Mouse (Mus musculus) midbrain, embryonic 14.5 days (tissue): ENCODE measurements around the gene Rnase9. TPM values are rescaled to one million over a fixed set of nuclear protein-coding genes. Genes with fewer than 3 reads are reported as not detected.
A peak's percentile ranks its signal among the peaks of the same experiment; 100 is the strongest.
"Not testable (repeated sequence)": the region's sequence is repeated elsewhere in the genome, so short reads cannot be mapped to it uniquely, and the experiment has no call there.

ENCODE experiments used
- ATAC-seq: fragments of 200-750 bp; cut with Nextera tagmentation; 2 replicates; pipeline ENCODE4 v1.8.0; 2017; ENCODE audit warnings: moderate number of reproducible peaks, moderate library complexity; ENCODE audit not compliant: low FRiP score, low TSS enrichment
- DNase-seq: peaks from one replicate; pipeline ENCODE4 v3.0.0-alpha.2; 2015
- H3K27ac ChIP-seq: fragments of 300-500 bp; sonication (generic); replicated peaks from 2 replicates; pipeline ENCODE4 v1.5.1; 2014; ENCODE audit warnings: mild to moderate bottlenecking, low read depth, low read length, moderate library complexity
- H3K27me3 ChIP-seq: fragments of 300-500 bp; sonication (generic); 2 replicates; pipeline ENCODE4 v1.6.1; 2014; ENCODE audit warnings: low read length, control low read depth, mixed read lengths; ENCODE audit not compliant: control insufficient read depth, insufficient read depth
- H3K36me3 ChIP-seq: fragments of 300-500 bp; sonication (generic); 2 replicates; pipeline ENCODE4 v1.6.1; 2014; ENCODE audit warnings: low read length, control low read depth; ENCODE audit not compliant: control insufficient read depth, insufficient read depth
- H3K4me1 ChIP-seq: fragments of 300-500 bp; sonication (generic); 2 replicates; pipeline ENCODE4 v1.6.1; 2014; ENCODE audit warnings: mild to moderate bottlenecking, antibody characterized with exemption, low read length, control low read depth; ENCODE audit not compliant: control insufficient read depth, insufficient read depth
- H3K4me2 ChIP-seq: fragments of 300-500 bp; sonication (generic); 2 replicates; pipeline ENCODE4 v1.6.1; 2014; ENCODE audit warnings: mild to moderate bottlenecking, low read length, moderate library complexity
- H3K4me3 ChIP-seq: fragments of 300-500 bp; sonication (generic); replicated peaks from 2 replicates; pipeline ENCODE4 v1.5.1; 2014; ENCODE audit warnings: low read depth, low read length
- H3K9ac ChIP-seq: fragments of 300-500 bp; sonication (generic); replicated peaks from 2 replicates; pipeline ENCODE4 v1.6.1; 2014; ENCODE audit warnings: mild to moderate bottlenecking, low read length, moderate library complexity
- H3K9me3 ChIP-seq: fragments of 300-500 bp; sonication (generic); 2 replicates; pipeline ENCODE4 v1.6.1; 2016; ENCODE audit warnings: low read length, control low read depth, mixed read lengths; ENCODE audit not compliant: control insufficient read depth
- WGBS: fragments of 180-500 bp; shearing (Covaris S2); extraction: QIAGEN DNeasy Blood & Tissue Kit; methylation state at CpG from one replicate; pipeline ENCODE4 v1.1.7; 2014; 5-methylcytosine and 5-hydroxymethylcytosine counted together
- polyA plus RNA-seq: library from polyadenylated mRNA; unstranded; fragments of >200 nt; fragmentation: Nextera tagmentation; extraction: Ambion mirVana; gene quantifications from 2 replicates; pipeline ENCODE4 v1.2.1, GENCODE M21; 2014

Rnase9 gene
- polyA plus RNA-seq, 1 experiment from 2014 or later, result not detected

DNA sequence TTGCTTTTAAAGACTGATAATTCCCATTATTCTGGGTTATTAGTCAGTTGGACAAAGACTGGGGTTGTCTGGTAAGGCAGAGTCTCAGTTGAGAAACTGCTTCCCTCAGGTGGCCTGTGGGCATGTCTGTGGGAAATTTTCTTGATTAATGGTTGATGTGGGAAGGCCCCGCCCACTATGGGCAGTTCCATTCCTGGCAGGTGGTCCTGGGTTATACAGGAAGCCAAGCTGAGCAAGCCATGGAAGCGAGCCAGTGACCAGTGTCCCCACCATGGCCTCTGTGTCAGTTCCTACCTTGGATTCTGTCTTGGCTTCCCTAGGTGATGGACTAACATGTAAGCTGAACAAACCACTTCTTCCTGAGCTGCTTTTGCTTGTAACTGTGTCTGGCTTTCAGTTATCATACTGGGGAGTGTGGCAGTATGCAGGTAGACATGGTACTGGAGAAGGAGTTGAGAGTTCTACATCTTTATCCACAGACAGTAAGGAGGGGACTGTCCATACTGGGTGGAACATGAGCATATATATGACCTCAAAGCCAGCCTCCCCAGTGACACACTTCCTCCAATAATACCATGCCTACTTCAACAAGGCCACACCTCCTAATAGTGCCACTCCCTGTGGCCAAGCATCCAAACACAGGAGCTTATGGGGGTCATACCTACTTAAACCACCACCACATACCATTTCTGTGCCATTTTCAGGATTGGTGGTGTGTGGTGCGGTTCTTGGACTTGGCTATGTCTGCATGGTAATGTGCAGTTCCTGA, 14.1 kb downstream of the Rnase9 start:
- Histone ChIP-seq H3K36me3 (no peaks in the 10 kb centered on the region), H3K4me3 (no peak overlapping the region), H3K9ac (no peak overlapping the region), H3K4me1 (no peaks in the 10 kb centered on the region), H3K4me2 (no peak overlapping the region), H3K9me3 (no peaks in the 10 kb centered on the region), H3K27me3 (no peaks in the 10 kb centered on the region), H3K27ac (no peak overlapping the region)
- DNase-seq (no peak), ATAC-seq (no peak)
- WGBS, result 52% methylated on average over 3 of the region's 3 CpGs

DNA sequence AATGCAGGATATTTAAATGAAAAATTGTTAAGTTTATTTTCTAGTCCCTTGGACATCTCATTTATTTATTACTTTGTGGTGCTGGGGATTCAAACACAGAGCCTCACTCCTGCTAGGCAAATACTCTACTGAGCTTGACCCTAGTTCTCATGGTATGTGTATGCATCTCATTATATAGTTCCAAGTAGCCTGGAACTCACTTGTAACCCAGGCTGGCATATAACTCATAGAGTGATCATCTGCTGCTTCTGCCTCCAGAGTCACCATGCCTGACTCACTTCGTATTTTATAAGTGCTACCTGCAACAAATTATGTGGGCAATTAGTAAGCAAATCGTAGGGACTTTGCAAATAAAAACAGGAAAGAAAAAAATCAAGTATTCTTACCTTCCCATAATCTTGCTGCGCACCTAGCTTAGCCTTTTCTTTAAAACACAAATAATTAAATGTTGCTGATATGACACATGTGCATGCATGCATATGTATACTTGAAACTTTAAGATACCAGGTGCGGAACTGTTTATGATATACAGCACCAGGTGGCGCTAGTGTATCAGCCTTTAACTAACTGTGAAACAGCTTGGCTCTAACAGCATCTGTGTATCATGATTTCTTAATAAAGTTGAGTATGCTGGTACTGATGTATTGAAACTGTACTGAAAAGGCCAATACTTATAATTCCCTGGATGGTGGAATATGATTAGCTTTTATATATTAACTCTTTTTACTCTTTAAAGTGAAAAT, 15.1 kb downstream of the Rnase9 start:
- Histone ChIP-seq H3K4me1 (no peaks in the 10 kb centered on the region), H3K4me2 (no peak overlapping the region), H3K27ac (no peak overlapping the region), H3K4me3 (no peak overlapping the region), H3K36me3 (no peaks in the 10 kb centered on the region), H3K27me3 (no peaks in the 10 kb centered on the region), H3K9ac (no peak overlapping the region), H3K9me3 (no peaks in the 10 kb centered on the region)
- peak; percentile 90 for DNase-seq
- no peak for ATAC-seq
- WGBS, result 38% methylated on average over 5 of the region's 5 CpGs

DNA sequence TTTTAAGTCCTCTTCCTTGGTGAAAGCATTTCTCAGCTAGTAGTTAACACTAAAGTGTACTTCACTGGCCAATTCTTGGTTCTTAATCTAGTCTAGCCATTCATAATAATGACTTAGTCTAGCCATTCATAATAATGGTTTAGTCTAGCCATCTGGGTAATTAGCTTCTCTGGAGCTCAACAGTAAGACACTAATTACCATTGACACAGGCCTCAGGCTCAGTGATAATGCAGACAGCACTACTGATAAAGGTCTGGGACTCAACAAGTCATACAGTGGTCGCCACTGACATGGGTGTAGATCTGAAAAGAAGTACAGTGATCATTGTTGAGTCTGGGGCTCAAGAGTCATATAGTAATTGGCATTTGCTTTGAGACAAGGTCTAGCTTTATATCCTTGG, 16.8 kb downstream of the Rnase9 start:
- H3K9me3 ChIP-seq, result no peaks in the 10 kb centered on the region
- no peak overlapping the region for H3K27ac ChIP-seq
- H3K27me3 ChIP-seq, result no peaks in the 10 kb centered on the region
- no peaks in the 10 kb centered on the region for H3K4me1 ChIP-seq
- DNase-seq (no peak), ATAC-seq (no peak)
- no peak overlapping the region for H3K9ac ChIP-seq
- 97% methylated on average over 1 of the region's 1 CpGs for WGBS
- H3K4me2 ChIP-seq, result no peak overlapping the region
- no peaks in the 10 kb centered on the region for H3K36me3 ChIP-seq
- no peak overlapping the region for H3K4me3 ChIP-seq

DNA sequence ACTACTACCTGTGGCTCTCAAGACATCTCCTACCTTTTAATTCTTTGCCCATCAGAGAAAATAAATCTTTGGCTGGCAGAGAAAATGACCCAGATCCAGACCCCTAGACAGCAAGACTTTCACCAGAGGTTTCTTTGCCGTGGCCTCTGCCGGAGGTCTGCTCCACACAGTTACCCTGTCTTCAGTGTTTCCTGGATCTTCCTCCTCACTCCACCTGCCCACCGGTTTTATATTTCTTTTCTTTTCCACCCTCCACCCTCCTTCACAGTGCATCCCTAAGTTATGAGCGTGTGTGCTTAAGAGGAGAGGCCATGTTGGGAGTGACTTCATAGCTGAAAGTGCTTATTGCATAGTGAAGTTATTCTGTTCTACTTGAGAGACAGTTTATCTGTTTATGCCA, 18.2 kb downstream of the Rnase9 start:
- ATAC-seq, result no peak
- no peak overlapping the region for H3K9ac ChIP-seq
- no peaks in the 10 kb centered on the region for H3K4me1 ChIP-seq
- H3K9me3 ChIP-seq, result no peaks in the 10 kb centered on the region
- H3K27me3 ChIP-seq, result no peaks in the 10 kb centered on the region
- WGBS, result 82% methylated on average over 4 of the region's 4 CpGs
- DNase-seq, result no peak
- no peak overlapping the region for H3K27ac ChIP-seq
- H3K4me2 ChIP-seq, result no peak overlapping the region
- H3K36me3 ChIP-seq, result no peaks in the 10 kb centered on the region
- H3K4me3 ChIP-seq, result no peak overlapping the region

DNA sequence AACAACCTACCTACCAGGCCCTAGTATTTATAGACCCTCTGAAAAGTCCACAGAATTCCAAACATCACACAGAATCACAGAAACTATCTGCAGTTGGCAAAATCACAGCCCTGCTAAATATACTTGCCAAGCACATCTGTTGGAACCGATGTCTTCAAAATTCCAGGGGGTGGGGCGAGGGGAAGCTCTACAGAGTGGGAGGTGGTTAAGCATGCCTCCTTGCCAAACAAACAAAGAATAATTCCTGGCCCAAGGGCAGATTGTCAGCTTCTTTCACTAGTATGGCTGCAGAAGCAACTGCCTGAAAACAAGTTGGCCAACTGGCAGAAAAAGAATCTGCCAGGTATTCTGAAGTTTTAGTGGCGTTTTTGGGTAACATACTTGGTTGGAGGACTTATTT, 24.4 kb downstream of the Rnase9 start:
- Histone ChIP-seq H3K4me1 (no peaks in the 10 kb centered on the region), H3K9ac (no peak overlapping the region), H3K4me3 (no peak overlapping the region), H3K4me2 (no peak overlapping the region), H3K9me3 (no peaks in the 10 kb centered on the region), H3K27ac (no peak overlapping the region), H3K27me3 (no peaks in the 10 kb centered on the region), H3K36me3 (no peaks in the 10 kb centered on the region)
- ATAC-seq (no peak), DNase-seq (no peak)
- 82% methylated on average over 3 of the region's 3 CpGs for WGBS

DNA sequence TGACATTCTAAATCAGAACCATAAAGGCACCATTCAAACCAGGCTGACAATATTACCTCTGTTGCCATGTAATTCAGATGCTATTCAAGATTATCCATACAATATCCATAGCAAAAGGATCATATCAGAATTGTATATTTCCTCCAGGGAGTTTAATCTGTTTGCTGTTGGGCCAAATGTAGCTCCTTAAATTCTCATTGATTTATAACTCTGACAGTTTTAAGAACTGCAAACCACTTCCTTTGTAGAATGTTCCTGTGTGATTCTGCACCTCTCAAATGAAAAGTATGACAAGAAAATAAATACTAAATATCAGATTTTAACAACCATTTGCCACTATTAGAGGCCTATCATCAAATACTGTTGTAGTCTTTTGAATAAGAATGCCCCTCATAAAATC, 25.9 kb downstream of the Rnase9 start:
- no peak overlapping the region for H3K9ac ChIP-seq
- H3K9me3 ChIP-seq, result no peaks in the 10 kb centered on the region
- DNase-seq, result no peak
- no peaks in the 10 kb centered on the region for H3K4me1 ChIP-seq
- H3K36me3 ChIP-seq, result no peaks in the 10 kb centered on the region
- no peak for ATAC-seq
- no peaks in the 10 kb centered on the region for H3K27me3 ChIP-seq
- H3K27ac ChIP-seq, result no peak overlapping the region
- no peak overlapping the region for H3K4me2 ChIP-seq
- no peak overlapping the region for H3K4me3 ChIP-seq

DNA sequence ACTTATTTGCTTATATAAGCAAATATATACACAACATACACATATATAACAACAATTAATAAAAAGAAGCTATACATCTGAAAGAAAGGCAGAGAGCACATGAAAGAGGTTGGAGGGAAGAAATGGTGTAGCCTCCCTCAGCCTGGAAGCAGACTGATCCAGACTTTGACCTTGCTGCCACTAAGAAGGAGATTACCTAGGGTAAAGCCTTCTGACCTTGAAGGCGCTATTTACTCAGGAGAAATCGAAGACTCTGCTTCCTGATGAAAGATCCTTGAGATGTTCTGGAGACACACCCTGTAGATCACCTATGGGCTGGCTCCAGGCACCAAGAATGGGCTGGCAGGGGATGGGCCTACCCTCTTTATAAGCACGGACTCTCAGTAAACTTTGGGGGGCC, 26.9 kb downstream of the Rnase9 start:
- not testable (repeated sequence) for H3K4me2 ChIP-seq, DNase-seq, H3K9me3 ChIP-seq, H3K4me3 ChIP-seq, H3K27ac ChIP-seq, H3K4me1 ChIP-seq, ATAC-seq, H3K36me3 ChIP-seq, H3K27me3 ChIP-seq, H3K9ac ChIP-seq
- 92% methylated on average over 3 of the region's 3 CpGs for WGBS

DNA sequence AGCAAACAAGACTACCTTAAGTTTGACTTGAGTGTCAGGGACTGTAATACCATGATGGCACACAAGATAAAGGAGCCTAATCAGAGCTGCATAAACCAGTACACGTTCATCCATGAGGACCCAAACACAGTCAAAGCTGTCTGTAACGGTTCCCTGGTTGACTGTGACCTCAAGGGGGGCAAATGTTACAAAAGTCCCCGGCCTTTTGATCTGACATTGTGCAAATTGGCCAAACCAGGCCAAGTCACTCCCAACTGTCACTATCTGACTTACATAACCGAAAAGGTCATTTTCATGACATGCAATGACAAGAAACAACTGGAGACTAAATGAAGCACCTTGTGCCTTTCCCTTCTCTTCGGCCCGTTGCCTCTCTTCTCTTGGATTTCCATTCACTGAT, 32.1 kb downstream of the Rnase9 start:
- 87% methylated on average over 6 of the region's 6 CpGs for WGBS
- ATAC-seq (no peak), DNase-seq (no peak)
- Histone ChIP-seq H3K9me3 (no peaks in the 10 kb centered on the region), H3K9ac (no peak overlapping the region), H3K27me3 (no peaks in the 10 kb centered on the region), H3K4me3 (no peak overlapping the region), H3K36me3 (no peaks in the 10 kb centered on the region), H3K4me2 (no peak overlapping the region), H3K27ac (no peak overlapping the region), H3K4me1 (no peaks in the 10 kb centered on the region)

DNA sequence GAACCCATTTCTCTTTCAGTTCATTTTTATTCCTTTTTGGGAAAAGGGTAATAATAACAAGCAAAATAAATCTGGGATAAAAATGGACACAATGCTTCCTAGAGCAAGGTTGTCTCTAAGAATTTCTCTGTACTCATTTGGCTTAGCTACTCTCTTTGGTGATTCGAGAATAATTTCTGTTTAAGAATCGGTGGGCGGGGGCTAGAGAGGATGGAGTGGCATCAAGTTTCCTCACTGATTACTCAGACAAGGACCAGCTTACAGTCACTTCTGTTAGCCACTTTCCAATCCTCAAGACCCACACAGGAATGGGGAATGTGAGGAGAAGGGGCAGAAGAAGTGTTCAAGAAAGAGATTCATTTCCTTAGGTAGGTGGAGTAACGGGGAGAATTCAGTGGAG, 32.9 kb downstream of the Rnase9 start:
- no peak for ATAC-seq
- no peak overlapping the region for H3K27ac ChIP-seq
- 91% methylated on average over 4 of the region's 4 CpGs for WGBS

More for the DNA sequence above, 32.9 kb downstream of the Rnase9 start:
- Histone ChIP-seq H3K27me3 (no peaks in the 10 kb centered on the region), H3K4me1 (no peaks in the 10 kb centered on the region), H3K4me2 (no peak overlapping the region), H3K4me3 (no peak overlapping the region), H3K36me3 (no peaks in the 10 kb centered on the region), H3K9ac (no peak overlapping the region), H3K9me3 (no peaks in the 10 kb centered on the region)
- DNase-seq, result no peak
